Mouse (Mus musculus): ENCODE data around the gene Abcb7. TPM values are rescaled to one million over a fixed set of nuclear protein-coding genes. Genes with fewer than 3 reads are reported as not detected.
"Not testable (repeated sequence)": the region's sequence is repeated elsewhere in the genome, so short reads cannot be mapped to it uniquely, and the experiment has no call there.

The Abcb7 gene
- polyA plus RNA-seq, 1 experiment from 2014 or later = 5.2 TPM

- H3K27ac ChIP-seq; H3K4me1 ChIP-seq; H3K4me2 ChIP-seq; H3K9me3 ChIP-seq; H3K4me3 ChIP-seq; H3K9ac ChIP-seq; H3K36me3 ChIP-seq; H3K27me3 ChIP-seq; ATAC-seq (ENCODE audit: insufficient number of reproducible peaks, low FRiP score, low TSS enrichment, low read depth): not testable (repeated sequence)
- 87% methylated on average over 30 of the region's 31 CpGs for WGBS
These were observed 65.5 kb downstream of the Abcb7 start for GRCm38 (mm10) chrX:104348146-104348545.

GRCm38 (mm10) chrX:104291721-104292120 is 121.9 kb downstream of the Abcb7 start:
- no peak overlapping the region for H3K4me2 ChIP-seq

GRCm38 (mm10) chrX:104279828-104280227 is 133.8 kb downstream of the Abcb7 start:
- H3K9ac ChIP-seq = no peak overlapping the region
- H3K4me1 ChIP-seq = no peaks in the 10 kb centered on the region
- no peak overlapping the region for H3K27ac ChIP-seq
- no peak overlapping the region for H3K4me2 ChIP-seq
- no peak for ATAC-seq (ENCODE audit: insufficient number of reproducible peaks, low FRiP score, low TSS enrichment, low read depth)
- 79% methylated on average over 1 of the region's 1 CpGs for WGBS
- no peaks in the 10 kb centered on the region for H3K36me3 ChIP-seq
- H3K4me3 ChIP-seq = no peak overlapping the region
- no peaks in the 10 kb centered on the region for H3K27me3 ChIP-seq
- no peaks in the 10 kb centered on the region for H3K9me3 ChIP-seq

More at GRCm38 (mm10) chrX:104291721-104292120, 121.9 kb downstream of the Abcb7 start:
- Histone ChIP-seq H3K4me1 (no peaks in the 10 kb centered on the region), H3K27ac (no peak overlapping the region), H3K36me3 (no peaks in the 10 kb centered on the region), H3K9ac (no peak overlapping the region), H3K27me3 (no peaks in the 10 kb centered on the region), H3K4me3 (no peak overlapping the region), H3K9me3 (no peaks in the 10 kb centered on the region)
- no peak for ATAC-seq (ENCODE audit: insufficient number of reproducible peaks, low FRiP score, low TSS enrichment, low read depth)

- no peak for ATAC-seq (ENCODE audit: insufficient number of reproducible peaks, low FRiP score, low TSS enrichment, low read depth)
- Histone ChIP-seq H3K4me1 (no peaks in the 10 kb centered on the region), H3K4me2 (no peak overlapping the region), H3K36me3 (no peaks in the 10 kb centered on the region), H3K9ac (no peak overlapping the region), H3K27ac (no peak overlapping the region), H3K27me3 (no peaks in the 10 kb centered on the region), H3K4me3 (no peak overlapping the region), H3K9me3 (no peaks in the 10 kb centered on the region)
- WGBS = 77% methylated on average over 2 of the region's 2 CpGs
These were observed 149.3 kb downstream of the Abcb7 start for GRCm38 (mm10) chrX:104264371-104264770.

GRCm38 (mm10) chrX:104262468-104262867 is 151.2 kb downstream of the Abcb7 start:
- Histone ChIP-seq H3K9ac (no peak overlapping the region), H3K4me2 (no peak overlapping the region), H3K4me3 (no peak overlapping the region), H3K27me3 (no peaks in the 10 kb centered on the region), H3K4me1 (no peaks in the 10 kb centered on the region), H3K27ac (no peak overlapping the region), H3K36me3 (no peaks in the 10 kb centered on the region), H3K9me3 (no peaks in the 10 kb centered on the region)
- ATAC-seq (ENCODE audit: insufficient number of reproducible peaks, low FRiP score, low TSS enrichment, low read depth) = no peak
- WGBS = 73% methylated on average over 1 of the region's 1 CpGs

- Histone ChIP-seq H3K27me3 (no peaks in the 10 kb centered on the region), H3K9me3 (no peaks in the 10 kb centered on the region)
- WGBS = 34% methylated on average over 1 of the region's 1 CpGs
These were observed 157.1 kb downstream of the Abcb7 start for GRCm38 (mm10) chrX:104256561-104256960.

More at GRCm38 (mm10) chrX:104256561-104256960, 157.1 kb downstream of the Abcb7 start:
- Histone ChIP-seq H3K36me3 (no peaks in the 10 kb centered on the region), H3K4me3 (no peak overlapping the region), H3K27ac (no peak overlapping the region), H3K9ac (no peak overlapping the region), H3K4me1 (no peaks in the 10 kb centered on the region), H3K4me2 (no peak overlapping the region)
- ATAC-seq (ENCODE audit: insufficient number of reproducible peaks, low FRiP score, low TSS enrichment, low read depth) = no peak

Other genes with a start within 250 kb of the Abcb7 start
- 2.7 and 3.3 TPM in 2 replicates for gene Nexmif, start 212.7 kb downstream of the Abcb7 start, polyA plus RNA-seq (2015; fragmentation: Nextera tagmentation; extraction: Ambion mirVana)
- gene Uprt, start 69.0 kb upstream of the Abcb7 start, polyA plus RNA-seq (2015; fragmentation: Nextera tagmentation; extraction: Ambion mirVana) = 1.8 TPM in 2 replicates

Data from limb, embryonic 15.5 days (tissue).